Mouse (Mus musculus) olfactory bulb, adult 2 months (tissue): ENCODE results near the gene Fam53b.

Experiments used
- CTCF ChIP-seq: fragments of 200-500 bp; IDR thresholded peaks from 2 replicates; pipeline ENCODE4 v1.5.1; 2012; ENCODE audit warnings: low read depth, mild to moderate bottlenecking, low read length, moderate library complexity; ENCODE audit not compliant: insufficient read depth
- POLR2A ChIP-seq: fragments of 200-500 bp; IDR thresholded peaks from 2 replicates; pipeline ENCODE4 v1.6.1; 2012; ENCODE audit warnings: mild to moderate bottlenecking, low read depth, low read length, moderate library complexity; ENCODE audit not compliant: insufficient read depth

- no peak for TF ChIP-seq CTCF
- TF ChIP-seq POLR2A, result peak; percentile 60; the same call in 1 of the 2 replicates
These were observed 45.6 kb upstream of the Fam53b start, which contains the start of gene Abraxas2 for GRCm38 (mm10) chr7:132859042-132859958.
